Mouse (Mus musculus) hindbrain, embryonic 16.5 days (tissue): ENCODE data around the gene Sntn. TPM values are rescaled to one million over a fixed set of nuclear protein-coding genes. Genes with fewer than 3 reads are reported as not detected.

Experiments
- ATAC-seq: fragments of 200-750 bp; cut with Nextera tagmentation; 2 replicates; pipeline ENCODE4 v1.8.0; 2017; ENCODE audit warnings: moderate TSS enrichment, moderate library complexity
- H3K27ac ChIP-seq: fragments of 300-500 bp; sonication (generic); 2 replicates; pipeline ENCODE4 v1.5.1; 2014; ENCODE audit warnings: low read depth, mild to moderate bottlenecking, control low read depth, low read length, moderate library complexity
- H3K27me3 ChIP-seq: fragments of 300-500 bp; sonication (generic); replicated peaks from 2 replicates; pipeline ENCODE4 v1.6.1; 2014; ENCODE audit warnings: low read length; ENCODE audit not compliant: control insufficient read depth, insufficient read depth
- H3K36me3 ChIP-seq: fragments of 300-500 bp; sonication (generic); 2 replicates; pipeline ENCODE4 v1.6.1; 2014; ENCODE audit warnings: mild to moderate bottlenecking, low read length, moderate library complexity, mixed read lengths; ENCODE audit not compliant: control insufficient read depth, insufficient read depth
- H3K4me1 ChIP-seq: fragments of 300-500 bp; sonication (generic); 2 replicates; pipeline ENCODE4 v1.6.1; 2014; ENCODE audit warnings: low read depth, low read length; ENCODE audit not compliant: control insufficient read depth, insufficient read depth
- H3K4me2 ChIP-seq: fragments of 300-500 bp; sonication (generic); 2 replicates; pipeline ENCODE4 v1.6.1; 2014; ENCODE audit warnings: mild to moderate bottlenecking, low read length, control low read depth, moderate library complexity
- H3K4me3 ChIP-seq: fragments of 300-500 bp; sonication (generic); 2 replicates; pipeline ENCODE4 v1.5.1; 2014; ENCODE audit warnings: mild to moderate bottlenecking, low read length, control low read depth, moderate library complexity
- H3K9ac ChIP-seq: fragments of 300-500 bp; sonication (generic); 2 replicates; pipeline ENCODE4 v1.6.1; 2014; ENCODE audit warnings: low read depth, mild to moderate bottlenecking, control low read depth, low read length, moderate library complexity
- H3K9me3 ChIP-seq: fragments of 300-500 bp; sonication (generic); 2 replicates; pipeline ENCODE4 v1.6.1; 2014; ENCODE audit warnings: mild to moderate bottlenecking, low read length, moderate library complexity; ENCODE audit not compliant: control insufficient read depth
- whole genome bisulfite sequencing: fragments of 180-500 bp; shearing (Covaris S2); extraction: QIAGEN DNeasy Blood & Tissue Kit; methylation state at CpG from one replicate; pipeline ENCODE4 v1.1.7; 2014; 5-methylcytosine and 5-hydroxymethylcytosine counted together
- polyA plus RNA-seq: library from polyadenylated mRNA; unstranded; fragments of >200 nt; fragmentation: Nextera tagmentation; extraction: Ambion mirVana; gene quantifications from 2 replicates; pipeline ENCODE4 v1.2.1, GENCODE M21; 2015

Sntn gene
- polyA plus RNA-seq = not detected in 2 replicates

GRCm38 (mm10) chr14:13670576-13670975, at the start of gene Sntn:
Sntn (plus strand) TSS chr14:13670876.
- Histone ChIP-seq H3K27me3 (no peaks in the 10 kb centered on the region), H3K4me2 (no peak within 1 kb of the TSS), H3K4me1 (no peaks in the 10 kb centered on the region), H3K9me3 (no peaks in the 10 kb centered on the region), H3K4me3 (no peak within 1 kb of the TSS), H3K36me3 (no peaks in the 10 kb centered on the region), H3K9ac (no peak within 1 kb of the TSS), H3K27ac (no peak within 1 kb of the TSS)
- ATAC-seq = no peak
- WGBS = 93% methylated on average over 2 of the region's 2 CpGs

GRCm38 (mm10) chr14:13649865-13650264, 20.8 kb upstream of the Sntn start:
- Histone ChIP-seq H3K4me2 (no peak overlapping the region), H3K27me3 (no peaks in the 10 kb centered on the region), H3K36me3 (no peaks in the 10 kb centered on the region), H3K4me3 (no peak overlapping the region), H3K9me3 (no peaks in the 10 kb centered on the region), H3K4me1 (peaks cover 5% of the 10 kb centered on the region), H3K27ac (no peak overlapping the region), H3K9ac (no peak overlapping the region)
- 90% methylated on average over 1 of the region's 1 CpGs for WGBS
- no peak for ATAC-seq

GRCm38 (mm10) chr14:13651039-13651438, 19.6 kb upstream of the Sntn start:
- no peaks in the 10 kb centered on the region for H3K27me3 ChIP-seq
- H3K9ac ChIP-seq = no peak overlapping the region
- no peak for ATAC-seq
- no peak overlapping the region for H3K4me3 ChIP-seq
- H3K36me3 ChIP-seq = no peaks in the 10 kb centered on the region
- H3K4me2 ChIP-seq = no peak overlapping the region
- peaks cover 5% of the 10 kb centered on the region for H3K4me1 ChIP-seq
- no peaks in the 10 kb centered on the region for H3K9me3 ChIP-seq
- no peak overlapping the region for H3K27ac ChIP-seq
- 52% methylated on average over 1 of the region's 1 CpGs for WGBS

- Histone ChIP-seq H3K4me3 (no peak overlapping the region), H3K9ac (no peak overlapping the region), H3K4me1 (peaks cover 5% of the 10 kb centered on the region), H3K27me3 (no peaks in the 10 kb centered on the region), H3K9me3 (no peaks in the 10 kb centered on the region), H3K36me3 (no peaks in the 10 kb centered on the region), H3K4me2 (no peak overlapping the region), H3K27ac (peak overlapping the region; percentile 5; the same call in 1 of the 2 replicates)
- ATAC-seq = peak; percentile 95
- 34% methylated on average over 2 of the region's 2 CpGs for WGBS
Observed at GRCm38 (mm10) chr14:13651541-13652298, 19.0 kb upstream of the Sntn start.

- WGBS = 66% methylated on average over 1 of the region's 1 CpGs
- Histone ChIP-seq H3K4me2 (no peak overlapping the region), H3K9me3 (no peaks in the 10 kb centered on the region), H3K4me3 (no peak overlapping the region), H3K27me3 (no peaks in the 10 kb centered on the region), H3K36me3 (no peaks in the 10 kb centered on the region), H3K27ac (no peak overlapping the region), H3K9ac (no peak overlapping the region), H3K4me1 (no peaks in the 10 kb centered on the region)
- ATAC-seq = no peak
Observed at GRCm38 (mm10) chr14:13686716-13687115, 16.0 kb downstream of the Sntn start.

GRCm38 (mm10) chr14:13690426-13690825, 19.8 kb downstream of the Sntn start:
- H3K9me3 ChIP-seq = no peaks in the 10 kb centered on the region
- no peak for ATAC-seq
- H3K9ac ChIP-seq = no peak overlapping the region
- no peaks in the 10 kb centered on the region for H3K27me3 ChIP-seq
- H3K36me3 ChIP-seq = no peaks in the 10 kb centered on the region
- H3K4me1 ChIP-seq = no peaks in the 10 kb centered on the region
- H3K4me3 ChIP-seq = no peak overlapping the region
- no peak overlapping the region for H3K4me2 ChIP-seq
- WGBS = 72% methylated on average over 2 of the region's 2 CpGs
- H3K27ac ChIP-seq = no peak overlapping the region

- 28% methylated on average over 4 of the region's 4 CpGs for WGBS
- no peak overlapping the region for H3K4me2 ChIP-seq
- H3K27me3 ChIP-seq = no peaks in the 10 kb centered on the region
- no peak overlapping the region for H3K27ac ChIP-seq
- H3K36me3 ChIP-seq = no peaks in the 10 kb centered on the region
- peaks cover 3% of the 10 kb centered on the region; the same call in 1 of the 2 replicates for H3K4me1 ChIP-seq
- ATAC-seq = no peak
- no peak overlapping the region for H3K9ac ChIP-seq
- H3K4me3 ChIP-seq = no peak overlapping the region
- no peaks in the 10 kb centered on the region; the same call in 1 of the 2 replicates for H3K9me3 ChIP-seq
Observed at GRCm38 (mm10) chr14:13732263-13732662, 61.6 kb downstream of the Sntn start.

Other genes with a start within 250 kb of the Sntn start
- 0.05 TPM in 1 of 2 replicates, not detected in the other for gene Gm281, start 243.6 kb downstream of the Sntn start, polyA plus RNA-seq